Mouse (Mus musculus): Measurements from ENCODE around the gene Anks6.

Gene Anks6

DNA sequence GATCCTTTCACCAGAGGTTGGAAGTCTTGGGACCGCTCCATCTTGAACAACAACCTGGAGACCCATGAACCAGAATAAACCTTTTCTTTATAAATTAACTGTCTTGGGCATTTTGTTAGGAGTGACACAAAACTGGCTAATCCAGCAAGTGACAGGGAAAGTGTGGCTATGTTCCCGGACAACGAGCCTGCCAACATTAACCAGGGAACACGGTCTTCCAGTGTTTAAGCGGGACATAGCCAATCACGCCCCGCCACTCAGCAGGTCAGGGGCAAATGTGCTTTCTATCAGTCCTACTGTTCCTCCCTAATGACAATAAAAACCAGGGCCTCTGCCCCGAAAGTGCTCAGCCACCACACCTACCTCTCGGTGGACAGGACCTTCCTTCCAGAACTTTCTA, 13.4 kb downstream of the Anks6 start:
- no peak for DNase-seq

DNA sequence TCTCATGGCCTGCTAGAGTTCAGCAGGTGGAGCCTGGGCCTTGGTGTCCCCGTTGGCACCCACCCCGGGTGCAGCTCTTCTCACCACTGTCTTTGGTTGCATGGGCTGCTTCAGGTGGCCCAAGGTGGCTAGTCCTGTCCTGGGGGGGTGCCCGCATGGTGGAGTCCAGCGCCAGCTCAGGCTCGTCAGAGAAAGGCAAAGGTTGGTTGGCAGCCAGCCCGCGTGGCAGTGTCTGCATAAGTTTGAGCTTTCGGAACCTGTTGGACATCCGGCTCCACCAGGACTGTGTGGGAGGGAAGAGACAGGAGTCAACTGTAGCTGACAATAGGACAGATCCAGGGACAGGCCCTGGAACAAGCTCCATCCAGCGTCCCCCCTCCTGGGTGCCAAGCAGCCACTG, 17.6 kb downstream of the Anks6 start:
- DNase-seq, result no peak

DNA sequence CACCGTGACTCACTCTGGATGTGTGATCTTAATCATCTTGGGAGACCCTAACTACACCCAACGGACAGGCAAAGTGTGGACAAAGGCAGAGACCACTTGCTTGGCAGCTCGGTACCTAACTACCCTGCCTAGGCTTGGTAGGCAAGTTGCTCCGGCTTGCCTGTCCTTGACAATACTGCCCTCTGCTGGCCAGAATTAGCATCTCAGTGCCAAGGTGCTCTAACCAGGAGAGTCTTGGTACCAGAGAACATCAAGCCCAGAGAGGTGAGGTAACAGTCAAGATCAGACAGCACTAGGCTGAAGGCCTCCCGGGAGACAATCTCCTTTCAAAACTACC, 19.9 kb downstream of the Anks6 start:
- DNase-seq, result peak; percentile 64

DNA sequence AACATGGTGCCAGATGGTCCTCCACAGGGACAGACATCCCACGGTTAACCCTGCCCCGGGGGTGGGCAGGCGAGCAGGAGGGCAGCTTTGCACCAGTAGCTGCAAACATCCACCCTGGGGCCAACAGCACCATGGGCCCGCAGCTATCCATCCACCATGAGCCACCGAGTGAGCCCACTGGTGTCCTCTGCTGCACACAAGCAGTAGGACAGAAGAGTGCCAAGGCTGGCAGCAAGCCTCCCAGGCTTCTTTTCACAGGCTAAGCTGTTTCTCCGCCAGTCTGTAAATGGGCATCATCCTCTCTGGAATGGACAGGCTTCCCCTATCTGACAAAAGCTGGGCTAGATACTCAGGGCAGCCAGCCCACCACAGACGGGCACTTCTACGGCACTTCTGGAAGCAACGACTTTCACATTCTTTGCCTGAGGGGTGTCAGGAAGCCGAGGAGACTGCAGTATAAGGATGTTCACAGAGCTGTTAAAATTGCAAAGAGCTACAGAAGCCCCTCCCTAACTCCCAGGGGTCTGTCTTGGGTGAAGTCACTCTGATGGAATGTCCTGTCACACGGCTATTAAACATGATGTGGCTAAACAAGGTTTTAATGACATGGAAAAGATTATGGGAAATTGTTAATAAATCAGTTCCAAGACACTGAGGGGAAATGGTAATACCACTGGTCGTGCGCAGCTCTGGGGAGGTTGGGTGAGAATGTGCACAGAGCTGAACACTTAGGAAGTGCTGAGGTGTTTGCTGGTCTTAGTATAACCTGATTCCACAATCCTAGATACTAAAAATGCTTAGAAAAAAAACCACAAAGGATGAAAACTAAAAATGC, 20.5 kb downstream of the Anks6 start:
- no peak for DNase-seq

DNA sequence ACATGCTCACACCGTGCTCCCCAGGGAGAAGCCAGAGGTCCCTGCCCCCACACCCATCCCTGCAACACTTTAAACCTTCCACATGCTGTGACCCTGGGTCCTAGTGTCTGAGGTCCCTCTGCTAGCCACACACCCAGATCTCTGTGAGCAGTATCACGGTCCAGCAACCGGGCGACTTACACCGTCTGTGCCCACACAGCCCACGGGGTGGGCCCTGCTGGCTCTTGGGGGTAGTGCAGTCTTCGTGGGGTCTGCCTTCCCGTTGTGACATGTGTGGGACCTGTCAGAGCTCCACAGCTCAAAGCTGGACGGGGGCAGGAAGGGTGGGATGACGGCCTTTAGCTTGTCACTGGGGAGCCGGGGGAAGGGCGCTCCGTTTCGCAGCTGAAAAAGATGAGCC, 21.7 kb downstream of the Anks6 start:
- DNase-seq, result no peak

DNA sequence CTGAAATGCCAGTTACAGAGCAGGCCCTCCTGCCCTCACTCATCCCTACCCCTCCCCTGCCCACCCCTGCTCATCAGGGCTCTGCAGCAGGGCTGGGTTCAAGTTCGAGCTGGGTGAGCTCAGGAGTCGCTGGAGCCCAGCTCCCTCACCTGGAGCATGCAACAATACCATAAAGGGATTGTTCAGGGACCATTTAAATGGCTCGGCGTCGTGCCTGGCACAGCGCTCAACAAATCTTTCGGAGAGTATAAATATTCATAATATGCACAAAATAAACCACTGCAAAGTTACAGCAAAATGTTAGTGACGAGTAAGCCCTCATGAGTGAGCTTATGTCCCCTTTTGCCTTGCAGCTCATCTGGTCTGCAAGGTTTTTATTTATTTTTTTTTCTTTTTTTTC, 25.1 kb downstream of the Anks6 start:
- no peak for DNase-seq

DNA sequence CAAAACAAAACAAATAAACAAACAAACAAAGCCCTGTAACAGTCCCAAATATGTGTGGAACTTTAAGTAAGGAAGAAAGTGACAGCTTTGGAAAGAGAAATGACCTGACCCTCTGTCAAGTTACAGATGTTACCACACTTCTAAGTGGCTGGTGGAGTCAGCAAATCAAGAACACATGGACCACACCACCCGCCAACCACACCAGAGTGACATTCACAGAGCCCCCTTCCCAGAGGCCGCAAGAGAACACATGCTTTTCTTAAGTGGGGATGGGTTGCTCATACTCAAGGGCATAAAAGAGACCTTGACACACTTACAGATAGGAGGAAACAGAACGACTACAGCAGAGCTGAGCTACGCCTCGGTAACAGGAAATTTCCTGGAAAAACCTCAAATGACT, 28.4 kb downstream of the Anks6 start:
- no peak for DNase-seq

DNA sequence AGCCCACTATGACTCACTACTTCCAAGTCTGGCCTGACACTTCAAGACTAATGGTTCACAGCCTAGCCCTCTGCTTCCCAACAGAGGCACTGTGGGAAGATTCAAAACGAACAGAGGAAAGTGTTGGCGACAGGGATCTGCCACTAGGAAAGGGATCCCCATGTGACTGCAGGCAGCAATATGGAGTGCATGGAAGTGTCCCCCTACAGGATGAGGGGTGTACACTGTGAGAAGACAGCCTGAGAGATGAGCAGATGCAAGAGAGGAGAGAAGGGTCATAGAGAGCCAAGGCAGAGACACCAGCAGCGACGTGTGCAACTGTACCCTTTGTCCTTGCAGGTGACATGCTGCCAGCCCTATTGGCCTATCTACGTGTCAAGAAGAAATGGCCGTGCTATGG, 33.3 kb downstream of the Anks6 start:
- no peak for DNase-seq

DNA sequence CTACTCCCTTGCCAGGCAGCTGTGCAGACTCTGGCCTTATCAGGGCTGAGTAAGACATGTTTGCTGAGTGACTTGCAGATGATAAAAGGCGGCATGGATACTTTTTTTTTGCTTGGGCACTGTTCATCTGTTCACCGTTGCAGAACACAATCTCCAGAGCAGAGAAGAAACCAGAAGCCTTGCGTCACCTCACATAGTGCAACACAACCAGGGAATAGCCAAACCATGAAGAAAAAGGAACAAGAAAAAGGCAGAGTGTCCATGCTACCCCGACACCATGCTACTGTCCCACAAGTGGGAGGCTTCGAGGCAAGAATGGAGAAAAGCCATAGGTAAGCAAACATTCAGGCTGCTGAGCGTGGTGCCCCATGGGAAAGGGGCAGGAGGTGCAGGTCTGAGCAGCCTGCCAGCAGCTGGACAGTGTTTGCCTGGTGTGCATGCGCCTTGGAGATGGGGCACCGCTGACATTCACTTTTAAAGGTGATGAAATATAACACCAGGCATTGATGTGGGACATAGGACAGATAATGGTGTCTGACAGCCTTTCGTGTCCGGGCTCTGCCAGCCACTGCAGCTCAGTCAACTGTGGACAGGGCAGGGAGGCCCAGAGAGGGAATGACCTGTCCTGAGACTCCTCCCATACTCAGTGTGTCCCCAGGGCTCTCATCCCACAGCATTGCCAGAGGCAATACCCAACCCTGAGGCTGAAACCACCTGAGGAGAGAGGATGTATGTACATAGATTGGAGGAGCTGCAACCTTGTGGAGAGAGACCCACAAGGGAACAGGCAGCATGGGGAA, 34.2 kb downstream of the Anks6 start:
- DNase-seq, result no peak

DNA sequence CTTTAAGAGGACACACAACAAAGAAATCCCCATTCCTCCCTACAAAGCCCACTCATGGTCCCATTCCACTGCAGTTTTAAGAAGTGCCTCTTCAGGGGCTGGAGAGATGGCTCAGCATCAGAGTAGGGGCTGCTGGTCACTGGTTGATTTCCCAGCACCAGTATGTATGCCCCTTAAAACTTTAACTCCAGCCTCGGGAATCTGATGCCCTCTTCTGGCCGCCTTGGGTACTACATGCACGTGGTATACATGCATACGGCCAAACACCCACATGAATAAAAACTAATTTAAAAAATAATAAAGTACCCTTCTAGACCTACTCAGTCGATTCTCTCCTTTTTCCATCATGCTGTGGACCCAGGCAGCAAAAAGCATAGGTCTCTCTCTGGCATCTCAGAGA, 36.7 kb downstream of the Anks6 start:
- peak; percentile 35 for DNase-seq

DNA sequence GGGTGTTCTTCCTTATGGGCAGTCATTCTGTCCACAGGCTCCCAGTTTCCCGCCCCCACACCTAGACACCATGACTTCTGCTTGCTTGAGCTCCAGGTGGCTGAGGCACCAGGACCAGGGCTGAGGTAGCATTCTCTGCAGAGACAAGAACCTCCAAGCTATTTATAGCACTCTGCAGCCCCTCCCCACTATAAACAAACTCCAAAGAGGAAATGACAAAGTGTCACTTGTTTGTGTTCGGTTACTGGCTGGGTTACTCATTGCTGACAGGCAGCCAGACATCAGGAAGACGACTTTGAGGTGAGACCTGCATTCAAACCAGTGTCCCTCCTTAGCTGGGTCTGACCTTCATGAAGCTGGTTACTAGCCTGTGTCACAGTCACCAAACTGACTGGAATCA, 42.1 kb downstream of the Anks6 start:
- no peak for DNase-seq

DNA sequence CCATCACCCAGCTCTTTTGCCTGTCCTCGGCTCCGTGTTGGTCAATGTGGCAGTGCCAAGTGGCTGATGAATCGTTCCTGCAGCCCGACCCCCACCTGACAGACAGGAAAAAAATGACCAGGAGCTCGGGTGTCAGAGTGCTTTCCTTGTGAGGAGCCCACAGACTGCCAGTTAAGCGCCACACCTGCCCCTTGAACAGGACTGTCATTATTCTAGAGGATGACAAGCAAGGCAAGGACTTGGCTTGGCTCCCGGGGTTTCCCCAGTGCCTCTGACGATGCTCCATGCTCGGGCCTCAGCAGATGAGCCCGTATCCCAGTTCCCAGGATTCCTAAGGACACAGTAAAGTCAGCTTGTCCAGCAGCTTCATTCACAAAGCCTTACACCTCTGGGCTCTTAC, 44.8 kb downstream of the Anks6 start:
- no peak for DNase-seq

DNA sequence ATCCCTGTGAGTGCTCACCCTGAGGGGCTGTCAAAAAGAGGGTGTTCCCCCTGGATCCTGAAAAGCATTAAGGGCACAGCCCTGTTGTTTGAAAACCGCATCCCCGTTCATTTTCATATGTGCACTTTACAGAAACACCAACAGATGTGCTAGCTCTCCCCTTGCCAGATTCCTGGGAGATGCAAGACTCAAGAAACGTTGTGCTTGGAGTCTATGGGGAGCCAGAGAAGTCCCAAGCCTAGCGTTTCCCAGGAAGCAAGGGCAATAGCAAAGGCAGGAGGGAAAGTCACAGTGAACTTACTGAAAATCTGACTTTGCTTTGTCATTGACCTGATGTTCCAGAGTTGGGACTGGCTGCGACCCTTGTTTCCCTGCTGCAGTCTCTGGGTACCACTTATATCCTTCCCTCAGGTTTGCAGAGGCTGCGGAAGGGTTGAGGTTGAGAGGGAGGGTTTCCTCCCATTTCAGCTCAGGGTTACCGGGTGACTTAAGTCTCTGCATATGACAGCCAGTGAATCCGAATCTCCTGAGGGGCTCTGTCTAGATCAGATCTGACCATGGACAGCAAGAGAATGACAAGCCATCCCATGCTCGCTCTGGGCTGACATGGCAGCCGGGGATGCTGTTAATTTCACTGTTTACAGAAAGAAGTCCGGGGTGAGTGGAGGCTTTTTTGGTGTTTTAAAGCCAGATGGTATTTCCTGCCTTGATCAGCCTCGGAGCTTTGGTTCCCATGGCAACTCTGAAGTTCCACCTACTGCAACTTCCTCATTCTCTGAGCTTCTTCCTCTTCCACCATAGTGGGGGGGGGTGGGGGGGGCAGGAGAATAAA, 46.6 kb downstream of the Anks6 start:
- DNase-seq, result peak; percentile 90

DNA sequence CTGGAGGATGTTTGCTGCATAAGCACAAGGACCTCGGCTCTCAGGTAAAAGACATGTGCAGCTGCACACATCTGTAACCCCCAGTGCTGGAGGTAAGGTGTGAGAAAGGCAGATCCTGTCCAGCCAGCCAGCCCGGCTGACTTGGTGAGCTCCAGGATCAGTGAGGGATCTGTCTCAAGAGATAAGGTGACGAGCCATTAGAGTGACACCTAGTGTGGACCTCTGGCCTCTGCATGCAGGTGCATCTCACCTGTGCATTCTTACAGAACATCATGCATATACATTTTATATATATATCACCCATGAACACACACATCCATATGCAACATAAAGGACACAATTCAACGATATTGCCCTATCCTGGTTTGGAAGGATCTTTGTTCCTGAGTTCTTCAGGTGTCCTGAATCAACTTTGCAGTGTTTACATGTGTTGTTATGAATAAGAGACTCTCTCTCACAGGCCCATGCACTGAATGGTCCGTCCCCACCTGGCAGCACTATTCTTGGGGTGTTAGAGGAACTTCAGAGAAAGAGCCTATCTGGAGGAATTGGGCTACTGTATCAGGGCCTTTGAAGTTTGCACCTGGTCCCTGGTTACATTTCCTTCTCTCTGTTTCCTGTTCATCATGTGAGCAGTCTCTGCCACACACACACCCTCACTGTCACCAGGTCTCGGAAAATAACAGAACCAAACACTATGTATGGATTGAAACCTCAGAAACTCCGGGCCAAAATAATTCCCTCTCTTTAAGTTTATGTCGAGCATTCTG, 56.4 kb downstream of the Anks6 start:
- DNase-seq, result no peak

DNA sequence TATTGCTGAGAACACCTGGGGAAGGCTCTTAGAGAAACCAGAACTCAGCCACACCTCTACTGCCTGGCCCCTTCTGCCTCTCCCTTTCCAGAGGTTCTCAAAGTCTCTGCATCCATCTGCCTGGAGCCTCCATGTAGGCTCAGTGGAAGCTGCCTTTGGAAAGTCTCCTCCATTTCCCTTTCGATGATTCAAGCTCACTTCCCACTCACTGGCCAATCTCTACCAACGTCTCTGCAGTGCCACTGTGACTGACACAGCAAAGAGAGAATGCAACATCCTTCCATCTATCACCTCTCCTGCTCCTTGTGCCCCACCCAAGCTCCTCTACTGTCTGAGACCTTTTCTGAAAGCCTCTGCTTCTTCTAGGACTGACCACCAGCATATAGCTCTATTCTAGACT, 59.3 kb downstream of the Anks6 start:
- no peak for DNase-seq

DNA sequence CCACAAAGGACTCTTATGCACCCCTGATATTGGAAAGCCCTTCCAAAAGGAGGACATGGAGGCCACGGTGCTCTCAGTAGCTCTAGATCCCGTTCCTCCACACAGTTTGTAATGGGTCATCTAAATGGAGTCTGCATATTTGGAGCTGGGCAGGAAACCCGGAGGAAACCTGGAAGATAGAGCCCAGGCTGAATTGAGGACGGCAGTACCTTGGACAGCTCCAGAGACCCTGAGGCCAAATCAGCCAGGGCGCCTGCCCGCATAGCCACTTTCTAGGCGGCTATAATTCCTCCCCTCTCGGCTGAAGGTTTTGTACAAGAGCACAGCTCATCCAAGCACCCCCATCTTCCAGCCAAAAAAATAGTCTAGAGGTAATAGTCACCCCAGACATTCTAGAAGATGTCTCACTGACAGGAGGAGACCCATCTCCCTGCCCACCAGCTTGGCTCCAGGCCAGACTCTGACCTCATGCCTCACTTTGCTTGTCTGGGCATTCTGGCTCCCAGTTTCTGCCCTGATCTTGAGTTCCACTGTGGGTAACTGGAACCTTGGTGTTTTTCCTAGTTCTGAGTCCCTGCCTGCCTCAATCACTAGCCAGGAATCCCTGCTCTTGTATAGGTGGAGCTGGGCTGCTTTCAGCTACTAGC, 64.3 kb downstream of the Anks6 start:
- no peak for DNase-seq

DNA sequence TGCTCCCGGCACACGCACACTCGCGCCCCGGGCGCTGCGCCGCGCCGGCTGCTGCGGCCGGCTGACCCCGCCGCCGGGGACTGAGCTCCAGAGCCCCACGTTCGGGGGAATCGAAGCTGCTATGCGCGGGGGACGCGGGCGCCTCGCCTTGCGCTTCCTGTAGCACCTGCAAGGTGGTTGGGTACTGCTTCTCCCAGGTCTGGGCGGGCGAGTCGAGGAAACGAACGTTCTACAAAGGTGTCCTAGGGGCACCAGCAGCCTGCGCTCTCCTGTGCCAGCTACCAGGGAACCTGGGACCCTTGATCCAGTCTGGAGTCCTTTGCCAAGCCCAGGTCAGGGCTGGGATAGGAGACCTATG, 65.3 kb downstream of the Anks6 start:
- no peak for DNase-seq

DNA sequence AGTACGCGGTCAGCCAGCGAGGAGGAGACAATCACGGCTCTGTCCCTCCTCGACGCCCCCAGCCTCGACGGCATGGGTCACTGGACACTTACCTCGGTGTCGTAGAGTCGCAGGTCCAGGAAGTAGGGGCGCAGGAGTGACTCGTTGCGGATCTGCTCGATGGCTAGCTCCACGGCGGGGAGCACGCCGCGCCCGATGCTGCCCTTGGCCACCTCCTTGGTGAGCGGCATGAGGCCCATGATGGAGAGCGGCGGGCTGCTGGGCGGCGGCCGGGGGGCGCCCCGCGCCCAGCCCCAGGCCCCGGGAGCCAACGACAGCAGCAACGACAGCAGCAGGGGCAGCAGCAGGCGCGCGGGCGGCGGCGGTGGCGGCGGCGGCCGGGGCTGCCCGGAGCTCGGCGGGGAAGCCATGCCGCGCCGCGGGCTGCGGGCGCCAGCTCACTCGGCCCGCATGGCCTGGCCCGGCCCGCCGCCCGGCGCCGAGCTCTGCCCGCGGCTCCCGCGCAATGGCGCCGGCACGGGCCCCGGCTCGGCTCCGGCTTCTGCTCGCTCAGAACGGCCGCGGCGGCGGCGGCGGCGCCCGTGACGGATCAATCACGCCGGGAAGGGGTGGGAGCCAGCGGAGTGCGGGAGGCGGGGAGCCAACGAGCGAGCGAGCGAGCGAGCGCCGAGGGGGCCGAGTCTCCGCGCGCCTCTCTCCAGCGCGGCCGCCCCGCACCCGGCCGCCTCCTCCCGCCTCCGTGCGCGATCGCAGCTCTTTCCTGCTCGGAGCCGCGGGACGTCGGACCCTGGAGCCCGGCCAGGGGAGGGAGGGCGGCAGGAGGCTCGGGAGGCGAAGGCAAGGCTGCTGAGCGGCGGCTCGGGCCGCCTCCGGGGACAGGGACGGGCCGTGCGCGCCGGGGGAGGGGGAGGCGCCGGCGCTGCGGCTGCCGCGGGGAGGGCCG, 65.9 kb downstream of the Anks6 start, which contains the start of gene Gabbr2:
Gene Gabbr2 (minus strand): TSS at position 858 of the 943 bp plus-strand sequence.
- DNase-seq, result peak; percentile 69

DNA sequence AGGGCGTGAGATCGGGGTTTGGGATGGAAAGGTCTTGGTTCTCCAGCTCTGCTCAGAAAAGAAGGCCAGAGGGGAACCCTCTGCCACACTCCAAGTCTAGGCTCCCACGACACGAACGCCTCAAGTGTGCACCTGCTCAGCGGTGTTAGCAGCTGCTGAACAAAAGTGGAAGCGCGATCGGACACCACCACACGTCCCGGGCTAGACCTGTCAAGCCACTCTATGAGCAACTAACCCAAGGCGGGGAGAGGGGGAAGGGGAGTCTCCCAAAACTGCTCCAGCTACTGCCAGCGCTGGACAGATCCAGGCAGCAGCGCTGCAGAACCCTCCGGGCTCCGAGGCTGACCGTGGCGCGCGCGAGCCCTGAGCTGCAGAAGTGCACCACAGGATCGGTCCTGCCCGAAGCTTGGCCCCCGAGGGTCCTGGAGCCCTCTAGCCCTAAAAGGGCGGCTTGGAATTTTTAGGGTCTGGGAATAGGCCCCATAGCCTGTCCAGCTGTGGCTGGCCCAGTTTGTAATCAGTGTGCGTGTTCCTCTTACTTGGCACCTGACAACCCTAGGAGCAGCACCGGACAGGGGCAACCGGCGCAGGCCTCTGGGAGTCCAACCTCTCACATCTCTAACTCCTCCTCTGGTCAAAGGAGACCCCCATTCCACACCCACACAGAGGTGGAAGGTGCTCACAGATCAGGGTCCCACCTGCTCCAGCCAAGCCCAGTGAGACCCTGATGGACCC, 66.8 kb downstream of the Anks6 start:
- no peak for DNase-seq

DNA sequence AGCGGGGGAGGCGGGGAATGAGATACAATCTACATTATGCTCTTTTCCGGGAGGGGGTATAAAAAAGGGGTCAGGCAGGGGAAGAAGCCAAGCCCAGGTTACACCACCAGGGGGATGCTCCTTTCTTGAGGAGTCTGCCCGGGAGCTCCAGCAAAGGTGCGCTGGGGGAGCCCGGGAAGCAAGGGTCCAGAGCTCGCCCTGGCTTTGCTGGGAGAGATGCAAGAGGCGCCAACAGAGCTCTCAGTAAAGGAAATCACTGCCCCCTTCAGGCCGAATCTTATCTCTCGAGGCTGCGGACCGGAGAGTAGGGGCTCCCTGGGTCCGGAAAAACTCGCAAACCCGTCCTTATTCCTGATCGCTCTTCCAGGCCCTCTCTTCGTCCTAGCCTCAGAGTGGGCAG, 67.4 kb downstream of the Anks6 start:
- peak; percentile 67 for DNase-seq
